Mouse (Mus musculus): ENCODE data around the gene Fbxo47. TPM values are rescaled to one million over a fixed set of nuclear protein-coding genes. Genes with fewer than 3 reads are reported as not detected.
"Not testable (repeated sequence)": the region's sequence is repeated elsewhere in the genome, so short reads cannot be mapped to it uniquely, and the experiment has no call there.

The Fbxo47 gene
- polyA plus RNA-seq, 1 experiment from 2014 or later, result 0.35 TPM

DNA sequence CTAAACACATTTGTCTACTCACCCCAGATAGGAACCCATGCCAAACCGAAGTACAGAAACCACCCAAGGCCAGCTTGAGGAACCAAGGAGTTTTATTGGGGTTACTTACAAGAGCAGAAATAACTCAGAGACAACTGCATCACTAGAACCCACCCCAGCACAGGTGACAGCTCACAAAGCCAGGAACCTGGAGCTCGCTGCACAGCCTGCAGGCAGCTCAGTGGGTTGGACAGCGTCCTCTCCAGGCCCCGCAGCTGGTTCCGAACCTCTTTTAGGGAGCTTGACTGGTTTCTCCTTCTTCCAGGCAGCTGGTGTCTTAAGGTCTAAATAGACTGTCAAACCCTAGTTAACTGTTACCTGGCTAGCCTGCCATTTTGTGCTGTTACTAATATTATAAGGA, 7.9 kb upstream of the Fbxo47 start:
- Histone ChIP-seq H3K4me3 (replicated peaks; ENCODE audit: low read length) (no peak overlapping the region), H3K27me3 (ENCODE audit: control insufficient read depth, insufficient read depth, low read length) (no peaks in the 10 kb centered on the region), H3K27ac (ENCODE audit: low read length) (no peak overlapping the region), H3K9me3 (replicated peaks; ENCODE audit: control insufficient read depth, low read length) (no peaks in the 10 kb centered on the region), H3K9ac (ENCODE audit: low read length) (no peak overlapping the region), H3K36me3 (ENCODE audit: control insufficient read depth, insufficient read depth, low read length) (no peaks in the 10 kb centered on the region), H3K4me2 (ENCODE audit: low read depth, low read length) (no peak overlapping the region), H3K4me1 (ENCODE audit: control insufficient read depth, insufficient read depth, low read length) (peaks cover 1% of the 10 kb centered on the region; the same call in 1 of the 2 replicates)
- ATAC-seq (ENCODE audit: insufficient read depth, low FRiP score), result no peak
- WGBS, result 66% methylated on average over 5 of the region's 5 CpGs

- WGBS, result 90% methylated on average over 2 of the region's 2 CpGs
- no peaks in the 10 kb centered on the region for H3K36me3 ChIP-seq (ENCODE audit: control insufficient read depth, insufficient read depth, low read length)
- no peak overlapping the region for H3K4me2 ChIP-seq (ENCODE audit: low read depth, low read length)
- H3K27ac ChIP-seq (ENCODE audit: low read length), result no peak overlapping the region
- no peaks in the 10 kb centered on the region for H3K9me3 ChIP-seq (replicated peaks; ENCODE audit: control insufficient read depth, low read length)
- H3K4me1 ChIP-seq (ENCODE audit: control insufficient read depth, insufficient read depth, low read length), result no peaks in the 10 kb centered on the region
- H3K27me3 ChIP-seq (ENCODE audit: control insufficient read depth, insufficient read depth, low read length), result no peaks in the 10 kb centered on the region
- no peak for ATAC-seq (ENCODE audit: insufficient read depth, low FRiP score)
- no peak overlapping the region for H3K4me3 ChIP-seq (replicated peaks; ENCODE audit: low read length)
- H3K9ac ChIP-seq (ENCODE audit: low read length), result no peak overlapping the region
Observed at GRCm38 (mm10) chr11:97885296-97885915, 1.5 kb upstream of the Fbxo47 start.

DNA sequence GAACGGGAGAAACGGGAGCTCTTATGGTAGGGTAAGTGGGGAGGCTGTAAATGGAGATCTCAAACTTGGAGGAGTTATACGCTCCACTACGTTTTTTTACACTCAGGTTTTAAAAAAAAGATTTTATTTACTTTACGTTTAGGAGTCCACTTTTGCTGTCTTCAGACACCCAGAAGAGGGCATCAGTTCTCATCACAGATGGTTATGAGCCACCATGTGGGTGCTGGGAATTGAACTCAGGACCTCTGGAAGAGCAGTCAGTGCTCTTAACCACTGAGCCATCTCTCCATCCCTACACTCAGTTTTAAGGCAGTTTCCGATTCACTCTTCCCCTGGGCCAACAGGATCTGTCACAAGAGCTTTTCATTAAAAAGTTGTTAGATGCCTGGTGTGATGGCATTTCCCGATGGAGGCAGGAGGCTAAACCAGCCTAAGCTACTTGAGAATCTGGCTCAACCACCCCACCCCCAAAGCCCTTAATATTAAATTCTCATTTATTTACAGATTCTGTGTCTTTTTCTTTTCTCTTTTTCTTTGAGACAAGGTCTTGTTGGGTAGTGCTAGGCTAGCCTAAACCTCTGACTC, 739 bp upstream of the Fbxo47 start:
- Histone ChIP-seq H3K9me3 (replicated peaks; ENCODE audit: control insufficient read depth, low read length) (no peaks in the 10 kb centered on the region), H3K36me3 (ENCODE audit: control insufficient read depth, insufficient read depth, low read length) (no peaks in the 10 kb centered on the region), H3K4me2 (ENCODE audit: low read depth, low read length) (peak overlapping the region; percentile 54), H3K4me1 (ENCODE audit: control insufficient read depth, insufficient read depth, low read length) (no peaks in the 10 kb centered on the region), H3K9ac (ENCODE audit: low read length) (peak overlapping the region; percentile 69), H3K4me3 (replicated peaks; ENCODE audit: low read length) (peak overlapping the region; percentile 57), H3K27ac (ENCODE audit: low read length) (peak overlapping the region; percentile 88), H3K27me3 (ENCODE audit: control insufficient read depth, insufficient read depth, low read length) (no peaks in the 10 kb centered on the region)
- ATAC-seq (ENCODE audit: insufficient read depth, low FRiP score), result peak; percentile 13; the same call in 1 of the 2 replicates
- WGBS, result 27% methylated on average over 7 of the region's 7 CpGs

GRCm38 (mm10) chr11:97883542-97883917, 424 bp downstream of the Fbxo47 start:
- H3K9ac ChIP-seq (ENCODE audit: low read length), result peak overlapping the region; percentile 69
- peak; percentile 38; the same call in 1 of the 2 replicates for ATAC-seq (ENCODE audit: insufficient read depth, low FRiP score)
- peak overlapping the region; percentile 57 for H3K4me2 ChIP-seq (ENCODE audit: low read depth, low read length)

DNA sequence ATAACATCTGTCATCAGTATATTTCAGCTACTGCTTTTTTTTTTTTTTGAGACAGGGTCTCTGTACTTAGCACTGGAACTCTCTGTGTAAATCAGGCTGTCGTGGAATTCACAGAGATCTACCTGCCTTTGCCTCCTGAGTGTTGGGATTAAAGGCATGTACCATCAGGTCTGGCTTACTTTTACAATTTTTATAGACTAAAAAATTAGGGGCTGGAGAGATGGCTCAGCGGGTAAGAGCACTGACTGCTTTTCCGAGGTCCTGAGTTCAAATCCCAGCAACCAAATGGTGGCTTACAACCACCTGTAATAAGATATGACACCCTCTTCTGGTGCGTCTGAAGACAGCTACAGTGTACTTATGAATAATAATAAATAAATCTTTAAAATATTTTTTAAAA, 3.6 kb downstream of the Fbxo47 start:
- no peaks in the 10 kb centered on the region for H3K27me3 ChIP-seq (ENCODE audit: control insufficient read depth, insufficient read depth, low read length)
- WGBS, result 82% methylated on average over 4 of the region's 4 CpGs
- no peak overlapping the region for H3K4me3 ChIP-seq (replicated peaks; ENCODE audit: low read length)
- no peak for ATAC-seq (ENCODE audit: insufficient read depth, low FRiP score)
- no peak overlapping the region for H3K27ac ChIP-seq (ENCODE audit: low read length)
- H3K36me3 ChIP-seq (ENCODE audit: control insufficient read depth, insufficient read depth, low read length), result no peaks in the 10 kb centered on the region
- no peak overlapping the region for H3K9ac ChIP-seq (ENCODE audit: low read length)
- H3K9me3 ChIP-seq (replicated peaks; ENCODE audit: control insufficient read depth, low read length), result no peaks in the 10 kb centered on the region
- H3K4me2 ChIP-seq (ENCODE audit: low read depth, low read length), result no peak overlapping the region
- H3K4me1 ChIP-seq (ENCODE audit: control insufficient read depth, insufficient read depth, low read length), result no peaks in the 10 kb centered on the region

More at GRCm38 (mm10) chr11:97883542-97883917, 424 bp downstream of the Fbxo47 start:
- 5% methylated on average over 26 of the region's 26 CpGs for WGBS
- H3K4me1 ChIP-seq (ENCODE audit: control insufficient read depth, insufficient read depth, low read length), result no peaks in the 10 kb centered on the region
- H3K36me3 ChIP-seq (ENCODE audit: control insufficient read depth, insufficient read depth, low read length), result no peaks in the 10 kb centered on the region
- H3K27me3 ChIP-seq (ENCODE audit: control insufficient read depth, insufficient read depth, low read length), result no peaks in the 10 kb centered on the region
- H3K4me3 ChIP-seq (replicated peaks; ENCODE audit: low read length), result peak overlapping the region; percentile 57
- H3K27ac ChIP-seq (ENCODE audit: low read length), result peak overlapping the region; percentile 88
- H3K9me3 ChIP-seq (replicated peaks; ENCODE audit: control insufficient read depth, low read length), result no peaks in the 10 kb centered on the region

- Histone ChIP-seq H3K9me3 (replicated peaks; ENCODE audit: control insufficient read depth, low read length) (no peaks in the 10 kb centered on the region), H3K27me3 (ENCODE audit: control insufficient read depth, insufficient read depth, low read length) (no peaks in the 10 kb centered on the region), H3K4me1 (ENCODE audit: control insufficient read depth, insufficient read depth, low read length) (no peaks in the 10 kb centered on the region), H3K4me2 (ENCODE audit: low read depth, low read length) (no peak overlapping the region), H3K36me3 (ENCODE audit: control insufficient read depth, insufficient read depth, low read length) (no peaks in the 10 kb centered on the region), H3K27ac (ENCODE audit: low read length) (no peak overlapping the region), H3K9ac (ENCODE audit: low read length) (no peak overlapping the region), H3K4me3 (replicated peaks; ENCODE audit: low read length) (no peak overlapping the region)
- ATAC-seq (ENCODE audit: insufficient read depth, low FRiP score), result no peak
- WGBS, result 73% methylated on average over 2 of the region's 2 CpGs
Observed at GRCm38 (mm10) chr11:97877341-97877740, 6.6 kb downstream of the Fbxo47 start.

DNA sequence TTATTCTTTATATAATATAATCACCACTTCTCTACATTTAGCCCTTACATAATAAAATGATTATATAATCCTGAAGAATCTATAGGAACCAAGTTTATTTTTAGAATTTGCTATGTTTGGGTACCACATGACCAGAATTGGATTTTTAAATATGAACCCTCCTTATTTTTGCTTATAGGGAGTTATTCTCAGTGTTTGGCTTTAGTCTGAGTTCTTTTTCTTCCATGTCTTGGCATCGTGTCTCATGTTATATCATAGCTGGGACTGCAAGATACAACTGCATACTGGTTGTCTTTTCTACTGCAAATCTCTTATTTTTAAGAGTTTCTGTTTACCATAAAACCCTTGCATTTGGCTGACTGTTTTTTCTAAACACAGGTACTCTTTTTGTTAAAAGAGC, 9.6 kb downstream of the Fbxo47 start:
- Histone ChIP-seq H3K9me3 (replicated peaks; ENCODE audit: control insufficient read depth, low read length) (no peaks in the 10 kb centered on the region), H3K36me3 (ENCODE audit: control insufficient read depth, insufficient read depth, low read length) (no peaks in the 10 kb centered on the region), H3K4me3 (replicated peaks; ENCODE audit: low read length) (no peak overlapping the region), H3K27ac (ENCODE audit: low read length) (no peak overlapping the region), H3K4me1 (ENCODE audit: control insufficient read depth, insufficient read depth, low read length) (no peaks in the 10 kb centered on the region), H3K4me2 (ENCODE audit: low read depth, low read length) (no peak overlapping the region), H3K9ac (ENCODE audit: low read length) (no peak overlapping the region), H3K27me3 (ENCODE audit: control insufficient read depth, insufficient read depth, low read length) (no peaks in the 10 kb centered on the region)
- 63% methylated on average over 1 of the region's 1 CpGs for WGBS
- no peak for ATAC-seq (ENCODE audit: insufficient read depth, low FRiP score)

DNA sequence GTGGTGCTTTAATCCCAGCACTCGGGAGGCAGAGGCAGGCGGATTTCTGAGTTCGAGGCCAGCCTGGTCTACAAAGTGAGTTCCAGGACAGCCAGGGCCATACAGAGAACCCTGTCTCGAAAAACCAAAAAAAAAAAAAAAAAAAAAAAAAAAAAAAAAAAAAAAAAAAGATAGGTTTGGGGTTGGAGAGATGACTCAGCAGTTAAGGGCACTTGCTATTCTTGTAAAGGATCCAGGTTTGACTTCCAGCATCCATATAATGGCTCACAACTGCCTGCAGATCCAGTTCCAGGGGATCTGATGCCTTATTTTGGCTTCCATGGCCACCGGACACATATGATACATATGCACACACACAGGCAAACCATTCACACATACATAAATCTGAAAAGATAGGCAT, 11.6 kb downstream of the Fbxo47 start:
- H3K4me2 ChIP-seq (ENCODE audit: low read depth, low read length); H3K9ac ChIP-seq (ENCODE audit: low read length); H3K36me3 ChIP-seq (ENCODE audit: control insufficient read depth, insufficient read depth, low read length); ATAC-seq (ENCODE audit: insufficient read depth, low FRiP score); H3K9me3 ChIP-seq (replicated peaks; ENCODE audit: control insufficient read depth, low read length); H3K27me3 ChIP-seq (ENCODE audit: control insufficient read depth, insufficient read depth, low read length); H3K27ac ChIP-seq (ENCODE audit: low read length); H3K4me3 ChIP-seq (replicated peaks; ENCODE audit: low read length); H3K4me1 ChIP-seq (ENCODE audit: control insufficient read depth, insufficient read depth, low read length): not testable (repeated sequence)
- WGBS, result 87% methylated on average over 5 of the region's 5 CpGs

DNA sequence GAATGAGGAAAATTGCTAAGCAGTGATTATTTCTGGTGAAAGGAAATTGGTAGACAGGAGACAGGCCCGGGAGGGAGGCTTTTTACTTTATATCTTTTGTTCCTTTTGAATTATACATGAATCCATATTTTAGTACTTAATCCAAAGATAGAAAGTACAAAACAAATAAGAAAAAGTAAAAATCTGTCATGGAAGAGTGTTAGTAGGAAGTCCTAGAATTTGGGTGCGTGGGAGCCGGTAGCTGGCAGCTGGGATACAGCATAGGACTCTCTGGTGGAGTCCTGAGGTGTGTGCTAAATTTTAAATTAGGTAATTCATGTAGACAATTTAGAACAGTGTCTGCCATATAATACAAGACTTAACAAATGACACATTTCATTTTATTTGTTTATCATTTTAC, 16.4 kb downstream of the Fbxo47 start:
- H3K4me1 ChIP-seq (ENCODE audit: control insufficient read depth, insufficient read depth, low read length), result no peaks in the 10 kb centered on the region
- no peak overlapping the region for H3K4me2 ChIP-seq (ENCODE audit: low read depth, low read length)
- ATAC-seq (ENCODE audit: insufficient read depth, low FRiP score), result no peak
- H3K27ac ChIP-seq (ENCODE audit: low read length), result no peak overlapping the region
- H3K4me3 ChIP-seq (replicated peaks; ENCODE audit: low read length), result no peak overlapping the region
- no peaks in the 10 kb centered on the region for H3K36me3 ChIP-seq (ENCODE audit: control insufficient read depth, insufficient read depth, low read length)
- H3K9ac ChIP-seq (ENCODE audit: low read length), result no peak overlapping the region
- H3K27me3 ChIP-seq (ENCODE audit: control insufficient read depth, insufficient read depth, low read length), result no peaks in the 10 kb centered on the region
- H3K9me3 ChIP-seq (replicated peaks; ENCODE audit: control insufficient read depth, low read length), result no peaks in the 10 kb centered on the region
- WGBS, result 85% methylated on average over 3 of the region's 3 CpGs

Data from stomach, embryonic 16.5 days (tissue).